Mouse (Mus musculus) embryo, embryonic 9.5 days (tissue): ENCODE measurements around the gene Msx3.

Experiments
- DNase-seq: peaks from one replicate; pipeline ENCODE4 v3.0.0-alpha.2; 2017; ENCODE audit errors: extremely low spot score

The Msx3 gene

GRCm38 (mm10) chr7:140048361-140049114, at the start of gene Msx3:
Gene Msx3, minus strand, starts transcription at chr7:140049089.
- DNase-seq, result peak; percentile 44

DNA sequence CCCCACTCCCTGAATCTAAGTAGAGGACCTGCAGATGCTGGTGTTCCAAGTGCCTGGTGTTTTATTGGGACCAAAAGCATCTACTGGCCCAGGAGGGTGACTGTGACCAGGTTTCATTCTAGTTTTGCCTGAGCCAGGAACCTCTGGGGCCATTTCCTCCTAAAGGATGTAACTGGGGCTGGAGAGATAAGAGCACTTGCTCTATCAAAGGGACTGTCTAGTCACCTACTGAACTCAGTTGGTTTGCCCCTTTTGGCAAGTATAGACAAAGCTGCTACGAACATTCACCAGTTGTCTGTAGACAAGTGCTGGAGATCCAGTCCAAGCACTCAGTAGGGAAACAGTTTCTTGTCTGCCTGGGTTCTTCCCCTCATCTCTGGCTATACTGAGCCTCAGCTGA, 49.6 kb upstream of the Msx3 start:
- no peak for DNase-seq

- no peak for DNase-seq
Measured at GRCm38 (mm10) chr7:140096055-140096454, 47.2 kb upstream of the Msx3 start.

DNA sequence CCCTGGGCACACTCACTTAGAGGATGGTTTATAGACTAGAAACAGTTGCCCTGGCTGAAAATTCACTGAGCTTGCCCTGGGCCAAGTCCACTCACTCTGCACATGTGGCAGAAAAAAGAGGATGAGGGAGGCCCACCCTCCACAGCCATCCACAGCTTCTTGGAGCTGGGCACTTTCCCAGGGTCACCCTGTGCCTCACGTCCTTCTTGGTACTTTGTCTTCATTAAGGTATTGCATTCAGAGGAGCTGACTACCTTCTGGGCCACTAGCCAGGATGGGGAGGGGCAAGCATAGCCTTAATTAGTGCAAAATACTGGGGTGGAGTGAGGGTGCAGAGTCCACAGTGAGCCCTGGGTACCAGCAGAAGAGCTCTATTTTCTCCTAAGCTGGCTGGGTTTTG, 46.7 kb upstream of the Msx3 start:
- DNase-seq, result no peak

GRCm38 (mm10) chr7:140094954-140095353, 46.1 kb upstream of the Msx3 start:
- DNase-seq, result no peak

- DNase-seq, result no peak
Measured at GRCm38 (mm10) chr7:140092924-140093528, 44.1 kb upstream of the Msx3 start, which contains the start of gene Prap1. Gene Prap1, plus strand, starts transcription at chr7:140093395.

DNA sequence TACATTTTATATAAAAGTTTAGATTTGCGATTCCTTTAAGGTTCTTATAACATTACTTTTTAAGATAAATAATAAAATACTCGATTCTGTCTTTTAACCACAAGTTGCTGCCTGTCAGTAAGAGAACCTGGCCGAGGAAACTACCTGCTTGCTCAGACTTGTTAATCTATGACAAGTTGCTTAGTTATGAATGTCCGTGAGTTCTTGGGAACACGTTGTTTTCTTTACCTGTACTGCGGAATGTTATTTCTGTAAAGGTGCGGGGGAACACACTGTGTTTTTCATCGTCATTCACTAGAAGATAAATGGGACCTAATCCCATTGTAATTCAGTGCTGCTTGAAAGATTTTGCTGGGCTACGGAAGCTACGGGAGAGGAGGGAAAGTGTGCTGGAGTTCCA, 41.7 kb upstream of the Msx3 start:
- DNase-seq, result no peak

DNA sequence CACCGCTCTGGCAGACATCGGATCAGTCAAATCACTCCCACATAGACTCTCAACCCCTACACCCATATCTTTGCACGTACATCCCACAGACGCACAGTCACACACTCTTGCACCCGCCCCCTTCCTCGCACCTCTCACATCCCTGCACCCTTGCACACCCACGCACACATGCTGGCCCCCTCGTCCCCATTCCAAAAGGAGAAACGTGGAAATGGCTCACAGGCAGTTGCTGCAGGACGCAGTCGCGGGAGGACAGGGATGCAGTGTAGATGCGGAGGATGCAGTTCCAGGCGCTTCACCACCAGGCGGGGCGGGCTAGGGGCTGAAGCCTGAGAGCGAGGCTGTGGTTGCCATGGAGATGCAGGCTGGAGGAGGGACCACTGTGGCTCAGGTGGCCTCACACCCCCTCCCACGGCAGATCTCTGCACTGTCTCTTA, 33.4 kb upstream of the Msx3 start, which contains the start of gene Caly:
Gene Caly, minus strand, starts transcription at position 307 of the 437 bp plus-strand sequence.
- peak; percentile 64 for DNase-seq

DNA sequence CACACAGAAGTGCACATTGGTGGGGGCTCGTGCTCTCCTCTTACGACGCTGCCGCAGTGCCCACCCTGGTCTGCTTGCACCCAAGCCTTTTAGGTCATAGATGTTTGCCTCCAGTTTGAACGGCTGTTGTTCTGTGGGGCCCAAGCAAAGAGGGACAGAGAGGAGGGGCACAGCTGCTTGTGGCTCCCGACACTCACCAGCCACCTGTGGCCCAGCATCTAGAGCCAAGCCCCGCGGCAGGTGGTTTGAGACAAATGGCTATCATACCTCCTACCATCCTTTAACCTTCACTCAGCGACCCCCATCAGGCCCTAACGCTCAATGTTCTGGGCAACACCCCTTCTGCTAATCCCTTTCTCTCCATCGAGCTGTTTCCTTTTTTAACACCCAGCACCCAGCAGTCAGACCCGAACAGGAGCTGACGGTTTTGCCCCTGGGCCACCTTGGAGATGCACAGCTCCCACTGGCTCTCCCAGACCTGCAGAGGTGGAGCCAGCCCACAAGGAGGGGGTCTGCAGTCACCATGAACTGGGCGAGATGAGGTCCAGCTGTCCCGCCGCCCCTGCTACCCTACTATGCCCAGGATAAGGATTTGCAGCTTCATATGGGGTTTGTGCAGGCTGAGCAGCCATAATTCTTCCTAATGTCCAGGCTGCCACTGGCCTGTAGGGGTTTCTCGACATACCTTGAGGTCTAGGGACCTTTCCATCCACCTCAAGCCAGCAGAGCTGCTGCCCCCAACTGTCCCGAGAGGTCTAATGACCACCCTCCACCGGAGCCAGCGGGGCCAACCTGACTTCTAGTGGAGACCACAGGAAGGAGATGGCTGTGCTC, 32.7 kb upstream of the Msx3 start:
- no peak for DNase-seq

- peak; percentile 81 for DNase-seq
Measured at GRCm38 (mm10) chr7:140080503-140081156, 31.7 kb upstream of the Msx3 start.

DNA sequence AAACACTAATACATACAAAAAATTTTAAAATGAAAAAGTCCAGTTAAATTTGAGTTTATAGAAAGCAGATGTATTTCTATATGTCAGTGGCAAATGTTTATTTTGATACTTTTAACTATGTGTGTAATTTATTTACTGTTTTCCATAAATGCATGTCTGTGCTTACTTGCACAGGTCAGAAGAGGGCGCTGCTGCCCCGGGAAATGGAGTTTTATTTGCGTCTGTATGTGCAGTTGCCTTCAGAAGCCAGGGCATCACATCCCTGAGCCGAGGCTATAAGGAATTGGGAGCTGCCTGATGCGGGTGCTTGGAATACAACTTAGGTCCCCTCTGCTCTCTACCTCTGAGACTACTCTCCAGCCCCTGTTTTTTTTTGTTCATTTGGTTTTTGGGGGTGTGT, 29.8 kb upstream of the Msx3 start:
- DNase-seq, result peak; percentile 72

DNA sequence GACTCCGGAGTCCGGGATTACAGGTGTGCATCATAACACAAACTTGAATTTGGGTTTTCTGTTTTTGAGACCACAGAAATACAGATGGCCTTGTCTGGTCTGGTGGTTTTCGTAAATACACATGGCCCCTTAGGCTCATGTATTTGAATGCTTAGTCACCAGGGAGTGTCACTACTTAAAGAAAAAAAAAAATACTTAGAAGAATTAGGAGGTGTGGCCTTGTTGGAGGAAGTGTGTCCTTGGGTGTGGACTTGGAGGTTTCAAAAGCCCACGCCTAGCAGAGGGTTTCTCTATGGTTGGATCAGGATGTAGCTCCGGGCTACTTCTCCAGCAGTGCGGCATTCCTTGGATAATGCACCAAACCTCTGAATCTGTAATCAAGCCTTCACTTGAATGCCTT, 28.8 kb upstream of the Msx3 start:
- DNase-seq, result no peak

- peak; percentile 58 for DNase-seq
Measured at GRCm38 (mm10) chr7:140070042-140070711, 21.3 kb upstream of the Msx3 start.

GRCm38 (mm10) chr7:140067397-140067796, 18.5 kb upstream of the Msx3 start:
- DNase-seq, result no peak

DNA sequence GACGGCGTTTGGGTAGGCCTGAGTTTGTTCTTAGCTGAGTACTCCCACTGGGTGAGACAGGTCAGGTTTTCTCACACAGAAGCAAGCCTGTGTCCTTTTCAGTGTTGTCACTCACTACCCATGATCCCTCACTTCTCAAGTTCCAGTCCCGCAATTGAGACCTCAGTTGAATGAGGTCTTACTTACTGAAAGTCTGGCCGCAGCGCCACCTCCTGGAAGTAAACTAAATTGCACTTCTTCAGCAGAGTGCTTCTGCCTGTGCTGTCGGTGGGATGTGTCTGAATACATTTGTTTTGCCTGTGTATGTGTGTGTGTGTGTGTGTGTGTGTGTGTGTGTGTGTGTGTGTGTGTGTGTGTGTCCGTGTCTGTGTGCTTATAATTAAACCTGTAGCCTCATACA, 14.2 kb upstream of the Msx3 start:
- peak; percentile 69 for DNase-seq

DNA sequence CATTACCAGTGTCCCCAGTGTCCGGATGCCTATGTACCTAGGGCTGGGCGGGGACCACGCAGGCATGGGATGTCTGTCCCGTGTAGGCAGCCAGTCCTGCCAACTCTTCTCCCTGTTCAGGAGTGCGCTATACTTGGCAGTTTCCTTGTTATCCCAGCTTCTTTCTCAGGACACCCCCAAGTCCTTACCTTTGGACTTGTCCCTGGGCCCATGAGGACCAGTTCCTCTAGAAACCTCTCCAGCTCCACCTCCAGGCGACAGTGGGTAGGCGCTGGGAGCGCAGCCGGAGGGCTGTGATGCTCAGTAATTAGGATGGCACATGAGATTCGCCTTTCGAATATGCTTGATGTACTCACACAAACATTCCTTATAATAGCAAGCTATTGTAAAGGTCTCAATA, 13.4 kb upstream of the Msx3 start:
- DNase-seq, result peak; percentile 46

GRCm38 (mm10) chr7:140061832-140062130, 12.9 kb upstream of the Msx3 start:
- DNase-seq, result no peak

GRCm38 (mm10) chr7:140060936-140061831, 12.3 kb upstream of the Msx3 start:
- peak; percentile 75 for DNase-seq

- no peak for DNase-seq
Measured at GRCm38 (mm10) chr7:140059601-140060000, 10.7 kb upstream of the Msx3 start.

- DNase-seq, result no peak
Measured at GRCm38 (mm10) chr7:140058528-140058927, 9.6 kb upstream of the Msx3 start.
